Mouse (Mus musculus) cortical plate, adult 2 months (tissue): Measurements from ENCODE around the gene Taf5l. TPM values are rescaled to one million over a fixed set of nuclear protein-coding genes. Genes with fewer than 3 reads are reported as not detected.
"Not testable (repeated sequence)": the region's sequence is repeated elsewhere in the genome, so short reads cannot be mapped to it uniquely, and the experiment has no call there.

ENCODE experiments used
- H3K27ac ChIP-seq: fragments of 200-500 bp; 2 replicates; pipeline ENCODE4 v1.5.1; 2012; ENCODE audit warnings: low read length, control low read depth, inconsistent platforms; ENCODE audit not compliant: insufficient read depth
- H3K4me1 ChIP-seq: fragments of 200-500 bp; 2 replicates; pipeline ENCODE4 v1.6.1; 2011; ENCODE audit warnings: low read length; ENCODE audit not compliant: control insufficient read depth, insufficient read depth
- H3K4me3 ChIP-seq: fragments of 200-500 bp; 2 replicates; pipeline ENCODE4 v1.5.1; 2011; ENCODE audit warnings: mild to moderate bottlenecking, low read length, control low read depth; ENCODE audit not compliant: insufficient read depth
- CTCF ChIP-seq: fragments of 200-500 bp; IDR thresholded peaks from 2 replicates; pipeline ENCODE4 v1.5.1; 2011; ENCODE audit warnings: mild to moderate bottlenecking, control low read depth, low read length; ENCODE audit not compliant: insufficient read depth; ENCODE audit errors: extremely low read depth
- POLR2A ChIP-seq: fragments of 200-500 bp; IDR thresholded peaks from 2 replicates; pipeline ENCODE4 v1.6.1; 2011; ENCODE audit warnings: mild to moderate bottlenecking, low read length, control low read depth; ENCODE audit not compliant: insufficient read depth; ENCODE audit errors: extremely low read depth
- polyA plus RNA-seq: library from polyadenylated mRNA; depleted of rRNA; stranded (reverse); fragments of >200 nt; gene quantifications from 2 replicates; pipeline ENCODE4 v1.2.3, GENCODE M21; 2012

Gene Taf5l
- polyA plus RNA-seq, 1 experiment: 17.0 TPM

- H3K27ac ChIP-seq: no peak overlapping the region
- TF ChIP-seq POLR2A (no peak), CTCF (no peak)
- no peaks in the 10 kb centered on the region for H3K4me1 ChIP-seq
- no peak overlapping the region for H3K4me3 ChIP-seq
Observed at GRCm38 (mm10) chr8:124044931-124045330, 23.7 kb upstream of the Taf5l start.

- H3K4me1 ChIP-seq: no peaks in the 10 kb centered on the region
- no peak for TF ChIP-seq POLR2A
- TF ChIP-seq CTCF: no peak
- H3K4me3 ChIP-seq: no peak overlapping the region
- H3K27ac ChIP-seq: no peak overlapping the region
Observed at GRCm38 (mm10) chr8:124044421-124044820, 23.2 kb upstream of the Taf5l start.

- Histone ChIP-seq H3K4me1 (no peaks in the 10 kb centered on the region), H3K27ac (no peak overlapping the region), H3K4me3 (no peak overlapping the region)
- TF ChIP-seq CTCF (no peak), POLR2A (no peak)
Observed at GRCm38 (mm10) chr8:124042201-124042600, 21.0 kb upstream of the Taf5l start.

- Histone ChIP-seq H3K27ac (no peak overlapping the region), H3K4me3 (no peak overlapping the region), H3K4me1 (no peaks in the 10 kb centered on the region)
- TF ChIP-seq CTCF (no peak), POLR2A (no peak)
Observed at GRCm38 (mm10) chr8:124039351-124039750, 18.2 kb upstream of the Taf5l start.

- TF ChIP-seq CTCF: no peak
- TF ChIP-seq POLR2A: no peak
- no peak overlapping the region for H3K27ac ChIP-seq
- no peak overlapping the region for H3K4me3 ChIP-seq
- no peaks in the 10 kb centered on the region for H3K4me1 ChIP-seq
Observed at GRCm38 (mm10) chr8:124038121-124038520, 16.9 kb upstream of the Taf5l start.

GRCm38 (mm10) chr8:124033400-124033799 lies 12.2 kb upstream of the Taf5l start:
- H3K4me3 ChIP-seq: no peak overlapping the region
- no peaks in the 10 kb centered on the region for H3K4me1 ChIP-seq
- no peak overlapping the region for H3K27ac ChIP-seq
- 0 out of 2 replicates have a peak, but pooled peaks have one; percentile 16 for TF ChIP-seq CTCF
- TF ChIP-seq POLR2A: no peak

- TF ChIP-seq CTCF (no peak), POLR2A (no peak)
- H3K27ac ChIP-seq: no peak overlapping the region
- H3K4me3 ChIP-seq: no peak overlapping the region
- no peaks in the 10 kb centered on the region for H3K4me1 ChIP-seq
Observed at GRCm38 (mm10) chr8:124027831-124028230, 6.6 kb upstream of the Taf5l start.

GRCm38 (mm10) chr8:124026265-124026664 lies 5.1 kb upstream of the Taf5l start:
- H3K4me3 ChIP-seq, H3K4me1 ChIP-seq, H3K27ac ChIP-seq: not testable (repeated sequence)

- H3K27ac ChIP-seq: peak overlapping the region; percentile 87
- no peak for TF ChIP-seq POLR2A
- no peak for TF ChIP-seq CTCF
- peaks cover 12% of the 10 kb centered on the region for H3K4me1 ChIP-seq
- H3K4me3 ChIP-seq: peak overlapping the region; percentile 49
Observed at GRCm38 (mm10) chr8:124020439-124021236, 559 bp downstream of the Taf5l start.

GRCm38 (mm10) chr8:124019782-124020181 lies 1.4 kb downstream of the Taf5l start:
- Histone ChIP-seq H3K4me3 (peak overlapping the region; percentile 49; the same call in 1 of the 2 replicates), H3K27ac (no peak overlapping the region), H3K4me1 (peaks cover 12% of the 10 kb centered on the region)
- TF ChIP-seq POLR2A: no peak
- TF ChIP-seq CTCF: no peak
